In the genomic region with DNA sequence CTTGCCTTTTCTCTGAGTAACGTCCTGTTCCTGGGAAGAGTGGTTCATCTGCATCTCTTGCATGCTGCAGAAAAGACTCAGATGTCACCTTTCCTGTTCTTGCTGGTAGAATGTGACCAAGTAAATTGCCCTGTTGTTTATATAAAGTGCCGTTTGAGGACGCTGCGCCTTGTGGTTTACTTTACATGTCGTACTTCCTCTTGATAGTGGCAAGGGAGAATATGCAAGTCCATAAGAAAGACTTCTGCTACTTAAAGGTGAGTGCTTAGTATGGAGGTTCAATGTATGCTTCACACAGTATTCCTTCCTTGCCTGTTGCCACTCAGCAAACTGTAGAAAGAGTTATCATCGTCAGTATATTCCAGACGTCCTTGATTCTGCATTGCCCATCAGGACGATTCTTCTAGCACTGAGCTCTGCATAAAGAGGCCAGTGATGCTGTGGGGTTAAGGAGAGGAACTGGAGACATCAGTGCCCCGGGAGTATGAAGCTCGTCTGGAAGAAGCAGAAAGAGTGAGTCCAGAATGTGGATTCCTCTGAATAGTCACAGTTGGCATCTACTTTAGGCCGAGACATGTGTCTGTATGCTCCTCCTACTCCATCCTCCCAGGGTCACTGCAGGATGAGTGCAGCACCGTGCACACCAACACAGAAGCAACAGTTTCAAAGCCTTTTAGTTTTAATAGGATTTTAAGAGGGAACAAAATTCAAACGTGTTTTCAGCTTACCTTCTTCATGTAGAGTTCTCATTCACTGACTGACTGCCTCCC, we compare ENCODE assay signal across 24 mouse cellular contexts. TPM values are rescaled to one million over a fixed set of nuclear protein-coding genes. Genes with fewer than 3 reads are reported as not detected.
DNase-seq lines count a peak whose midpoint lies in the region; ATAC-seq lines count a peak whose summit lies in the region.
"Had no signal": no experiment of that assay in that cellular context is flagged by ENCODE, and none has a peak within 500 bp of the region (broad histone marks: within the 10 kb centered on the region; RNA-seq: fewer than 3 reads in every experiment).

No protein-coding gene starts in this region.

- no peak for ATAC-seq in heart, embryonic 12.5 days (ENCODE audit: insufficient number of reproducible peaks, low FRiP score)
- ATAC-seq in midbrain, embryonic 11.5 days (ENCODE audit: low FRiP score): no peak
- ATAC-seq in midbrain, embryonic 14.5 days (ENCODE audit: low FRiP score, low TSS enrichment): no peak
- ATAC-seq: forebrain, embryonic 14.5 days; hindbrain, postnatal 0 days had no signal

- H3K27ac ChIP-seq in heart, embryonic 12.5 days (ENCODE audit: poor library complexity, severe bottlenecking): 0 out of 2 replicates have a peak overlapping the region, but pooled peaks have one; percentile 34
- no peak overlapping the region for H3K27ac ChIP-seq in midbrain, embryonic 11.5 days (ENCODE audit: low read depth, low read length)
- H3K27ac ChIP-seq in midbrain, embryonic 14.5 days (replicated peaks; ENCODE audit: low read depth, low read length): no peak overlapping the region
- H3K27ac ChIP-seq: embryonic facial prominence, embryonic 12.5 days; heart, embryonic 10.5 days; hindbrain, postnatal 0 days; layer of hippocampus, adult 2 months; limb, embryonic 15.5 days; midbrain, embryonic 10.5 days; neural tube, embryonic 15.5 days had no signal

- H3K9ac ChIP-seq in heart, embryonic 12.5 days: no peak overlapping the region
- H3K9ac ChIP-seq in midbrain, embryonic 11.5 days (ENCODE audit: low read length): no peak overlapping the region
- no peak overlapping the region for H3K9ac ChIP-seq in midbrain, embryonic 14.5 days (replicated peaks; ENCODE audit: low read length)
- H3K9ac ChIP-seq: embryonic facial prominence, embryonic 12.5 days; limb, embryonic 15.5 days; neural tube, embryonic 15.5 days had no signal

- H3K9me3 ChIP-seq in heart, embryonic 12.5 days (replicated peaks): no peaks in the 10 kb centered on the region
- H3K9me3 ChIP-seq in midbrain, embryonic 11.5 days (ENCODE audit: control insufficient read depth, low read length): no peaks in the 10 kb centered on the region
- H3K9me3 ChIP-seq in midbrain, embryonic 14.5 days (ENCODE audit: control insufficient read depth, low read length): no peaks in the 10 kb centered on the region
- H3K9me3 ChIP-seq: embryonic facial prominence, embryonic 12.5 days; heart, embryonic 10.5 days; limb, embryonic 15.5 days; midbrain, embryonic 10.5 days; neural tube, embryonic 15.5 days had no signal

- 33% methylated on average over 13 of the region's 13 CpGs for WGBS in heart, embryonic 12.5 days
- WGBS in midbrain, embryonic 11.5 days: 72% methylated on average over 13 of the region's 13 CpGs
- 75% methylated on average over 13 of the region's 13 CpGs for WGBS in midbrain, embryonic 14.5 days

- no peak overlapping the region for H3K4me2 ChIP-seq in heart, embryonic 12.5 days
- no peak overlapping the region for H3K4me2 ChIP-seq in midbrain, embryonic 11.5 days
- no peak overlapping the region for H3K4me2 ChIP-seq in midbrain, embryonic 14.5 days (ENCODE audit: low read length)
- H3K4me2 ChIP-seq: embryonic facial prominence, embryonic 12.5 days; limb, embryonic 15.5 days; neural tube, embryonic 15.5 days had no signal

- no peaks in the 10 kb centered on the region for H3K36me3 ChIP-seq in heart, embryonic 12.5 days
- no peaks in the 10 kb centered on the region for H3K36me3 ChIP-seq in midbrain, embryonic 11.5 days (ENCODE audit: control insufficient read depth, insufficient read depth, low read length)
- no peaks in the 10 kb centered on the region for H3K36me3 ChIP-seq in midbrain, embryonic 14.5 days (ENCODE audit: control insufficient read depth, insufficient read depth, low read length)
- H3K36me3 ChIP-seq: embryonic facial prominence, embryonic 12.5 days; heart, embryonic 10.5 days; limb, embryonic 15.5 days; midbrain, embryonic 10.5 days; neural tube, embryonic 15.5 days had no signal

- no peak overlapping the region for H3K4me3 ChIP-seq in heart, embryonic 12.5 days
- no peak overlapping the region for H3K4me3 ChIP-seq in midbrain, embryonic 11.5 days (ENCODE audit: low read depth, low read length)
- H3K4me3 ChIP-seq in midbrain, embryonic 14.5 days (replicated peaks; ENCODE audit: low read depth, low read length): no peak overlapping the region
- H3K4me3 ChIP-seq: embryonic facial prominence, embryonic 12.5 days; erythroblast, embryonic 14.5 days; heart, embryonic 10.5 days; layer of hippocampus, adult 2 months; limb, embryonic 15.5 days; midbrain, embryonic 10.5 days; neural tube, embryonic 15.5 days had no signal

- H3K27me3 ChIP-seq in heart, embryonic 12.5 days (replicated peaks): no peaks in the 10 kb centered on the region
- H3K27me3 ChIP-seq in midbrain, embryonic 11.5 days (ENCODE audit: control insufficient read depth, insufficient read depth, low read length): no peaks in the 10 kb centered on the region
- H3K27me3 ChIP-seq in midbrain, embryonic 14.5 days (ENCODE audit: control insufficient read depth, insufficient read depth, low read length): no peaks in the 10 kb centered on the region
- H3K27me3 ChIP-seq: embryonic facial prominence, embryonic 12.5 days; limb, embryonic 15.5 days; neural tube, embryonic 15.5 days had no signal

- no peak for DNase-seq in heart, postnatal 4 days
- DNase-seq in midbrain, embryonic 11.5 days (ENCODE audit: low spot score, missing footprints): peak; percentile 82
- no peak for DNase-seq in midbrain, embryonic 14.5 days
- DNase-seq in R1 (ENCODE audit: low read depth, low spot score): peak; percentile 45
- peak; percentile 3 for DNase-seq in naive thymus-derived CD4-positive, alpha-beta T cell, adult 2 months (ENCODE audit: low read depth)
- DNase-seq in layer of hippocampus, postnatal 25 days (ENCODE audit: extremely low spot score in 1 of 2, low spot score in 1 of 2): no peak
- DNase-seq in urinary bladder, postnatal 4 days (ENCODE audit: low spot score in 2 of 2): no peak
- DNase-seq: cerebellum, adult 9-10 months; gastrocnemius, postnatal 25 days; kidney, adult 18-20 months; kidney, postnatal 10 days; lung, postnatal 14 days; spleen, adult 18-20 months; thymus, adult 2 months had no signal

- peaks cover 43% of the 10 kb centered on the region for H3K4me1 ChIP-seq in heart, embryonic 12.5 days (replicated peaks)
- no peaks in the 10 kb centered on the region for H3K4me1 ChIP-seq in midbrain, embryonic 11.5 days (ENCODE audit: control insufficient read depth, insufficient read depth, low read length)
- peaks cover 16% of the 10 kb centered on the region for H3K4me1 ChIP-seq in midbrain, embryonic 14.5 days (ENCODE audit: control insufficient read depth, insufficient read depth, low read length)

RNA-seq across cellular contexts. Expression of a gene that starts 21.4 kb away (rescaled TPM):
- 2.9 and 3.5 TPM in 2 replicates for polyA plus RNA-seq in heart, embryonic 12.5 days (2016; fragmentation: Nextera tagmentation; extraction: Ambion mirVana)
- 10 to 100 TPM; 41.0 to 43.9 TPM for total RNA-seq in heart, postnatal 4 days (2021)
- 6.9 and 7.2 TPM in 2 replicates for polyA plus RNA-seq in midbrain, embryonic 11.5 days (2014; fragmentation: Nextera tagmentation; extraction: Ambion mirVana)
- 18.0 and 19.7 TPM in 2 replicates for polyA plus RNA-seq in midbrain, embryonic 14.5 days (2014; fragmentation: Nextera tagmentation; extraction: Ambion mirVana)
- total RNA-seq in layer of hippocampus, postnatal 25 days (2021): 100 to 1,000 TPM; 211 to 220 TPM
- polyA plus RNA-seq: erythroblast, embryonic 14.5 days had no signal

Comparison
In these comparisons a context has a peak if more than half of its experiments do, and no peak if none do; other contexts are left out.
1. DNase-seq: peak in midbrain, embryonic 11.5 days (single experiment), R1 (single experiment) and naive thymus-derived CD4-positive, alpha-beta T cell, adult 2 months (single experiment); none in heart, postnatal 4 days (single experiment), midbrain, embryonic 14.5 days (single experiment), layer of hippocampus, postnatal 25 days (0 of 2) and urinary bladder, postnatal 4 days (0 of 2).